7 mouse cellular contexts compared by ENCODE assay signal in genomic region chr19:52922678-52923495, GRCm38 (mm10).
DNase-seq lines count a peak whose midpoint lies in the region; ATAC-seq lines count a peak whose summit lies in the region.

No protein-coding gene starts in this region.

- H3K9me3 ChIP-seq in intestine, embryonic 16.5 days (ENCODE audit: control insufficient read depth, low read length): no peaks in the 10 kb centered on the region

- no peaks in the 10 kb centered on the region for H3K27me3 ChIP-seq in intestine, embryonic 16.5 days (replicated peaks; ENCODE audit: control insufficient read depth, insufficient read depth, low read length)

- no peak overlapping the region for H3K9ac ChIP-seq in intestine, embryonic 16.5 days (ENCODE audit: low read depth, low read length)

- peak overlapping the region; percentile 49 for H3K4me2 ChIP-seq in intestine, embryonic 16.5 days (ENCODE audit: low read depth, low read length)

- peaks cover 3% of the 10 kb centered on the region; the same call in 1 of the 2 replicates for H3K4me1 ChIP-seq in intestine, embryonic 16.5 days (ENCODE audit: control insufficient read depth, insufficient read depth, low read length)

- 12% methylated on average over 25 of the region's 25 CpGs for WGBS in intestine, embryonic 16.5 days

- intact Hi-C loops in left cerebral cortex, postnatal 25 days (cut with DNase I): loop anchor here (2.0 to 10.0 kb wide), 3 partner anchors 201 to 728 kb away; no protein-coding TSS in a partner anchor

- DNase-seq in adrenal gland, adult (ENCODE audit: inconsistent age in 2 of 2, low spot score in 1 of 2): peak; percentile 24 to 73
- DNase-seq in cerebellum, postnatal 25 days: peak; percentile 61 to 77
- DNase-seq in gastrocnemius, postnatal 10 days: peak; percentile 65
- peak; percentile 64 to 67 for DNase-seq in left cerebral cortex, postnatal 25 days (ENCODE audit: low spot score in 2 of 2)
- peak; percentile 87 for DNase-seq in right cerebral cortex, postnatal 4 days

- ATAC-seq in intestine, embryonic 16.5 days: peak; percentile 55; the same call in 1 of the 2 replicates
- peak; percentile 80; the same call in 1 of the 2 replicates for ATAC-seq in megakaryocyte-erythroid progenitor cell, adult 5-6 weeks (replicated peaks; ENCODE audit: low FRiP score, low TSS enrichment, poor library complexity, severe bottlenecking)

- peak overlapping the region; percentile 22 for H3K4me3 ChIP-seq in intestine, embryonic 16.5 days (ENCODE audit: low read length)

- no peaks in the 10 kb centered on the region for H3K36me3 ChIP-seq in intestine, embryonic 16.5 days (ENCODE audit: control insufficient read depth, insufficient read depth, low read length)

- no peak overlapping the region for H3K27ac ChIP-seq in intestine, embryonic 16.5 days (ENCODE audit: low read length)
